Mouse (Mus musculus) cerebellum, adult 11-12 months (tissue): ENCODE measurements around the gene Smurf2.
"Not testable (repeated sequence)": the region's sequence is repeated elsewhere in the genome, so short reads cannot be mapped to it uniquely, and the experiment has no call there.

Source experiments
- DNase-seq: peaks from one replicate; pipeline ENCODE4 v3.0.0; 2022

Smurf2 gene

GRCm38 (mm10) chr11:106802069-106802627 lies 118.4 kb downstream of the Smurf2 start:
- no peak for DNase-seq

DNA sequence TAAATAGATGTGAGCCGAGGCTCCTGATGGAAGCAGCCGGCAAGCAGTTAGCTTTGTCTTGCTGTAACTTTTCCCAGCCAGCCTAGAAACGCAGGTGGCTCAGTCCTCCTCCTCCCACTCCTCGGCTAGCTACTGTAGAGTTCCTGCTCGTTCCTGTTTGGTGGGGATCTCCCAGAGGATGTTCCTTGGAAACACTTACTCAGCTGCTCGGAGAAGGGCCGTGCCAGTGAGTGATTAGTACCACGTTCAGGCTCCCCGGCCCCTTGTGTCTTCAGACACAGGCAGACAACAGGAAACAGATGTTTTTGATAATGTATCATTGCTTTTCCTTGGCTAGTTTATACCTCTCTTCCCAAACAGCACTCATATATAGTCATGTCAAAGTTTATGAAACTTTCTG lies 124.8 kb downstream of the Smurf2 start:
- DNase-seq, result no peak

- no peak for DNase-seq
Observed at GRCm38 (mm10) chr11:106793846-106794245, 126.7 kb downstream of the Smurf2 start.

DNA sequence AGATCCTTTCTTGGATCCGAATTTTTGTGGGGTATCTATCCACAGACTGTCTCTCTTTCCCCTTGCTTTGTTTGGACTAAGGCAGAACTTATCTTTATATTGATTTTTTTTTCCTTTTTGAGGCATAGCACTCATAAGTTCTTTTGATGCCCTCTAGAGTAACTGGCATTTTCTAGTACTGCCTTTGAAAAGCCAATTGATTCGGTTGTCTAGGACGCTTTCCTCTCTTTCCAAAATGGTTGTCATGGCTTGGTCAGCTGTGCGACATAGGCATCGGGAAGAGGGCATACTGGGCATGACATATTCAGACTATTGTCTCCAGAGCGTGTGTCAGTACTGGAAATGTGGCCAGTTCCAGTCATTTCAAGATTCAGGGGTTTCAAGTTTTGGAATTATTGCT lies 130.9 kb downstream of the Smurf2 start:
- DNase-seq, result no peak

- DNase-seq, result peak; percentile 97
Observed at GRCm38 (mm10) chr11:106788775-106789459, 131.6 kb downstream of the Smurf2 start, which contains the start of the genes Ddx5 and Cep95. Gene Ddx5, minus strand, starts transcription at chr11:106789185. Gene Cep95, plus strand, starts transcription at chr11:106789252.

DNA sequence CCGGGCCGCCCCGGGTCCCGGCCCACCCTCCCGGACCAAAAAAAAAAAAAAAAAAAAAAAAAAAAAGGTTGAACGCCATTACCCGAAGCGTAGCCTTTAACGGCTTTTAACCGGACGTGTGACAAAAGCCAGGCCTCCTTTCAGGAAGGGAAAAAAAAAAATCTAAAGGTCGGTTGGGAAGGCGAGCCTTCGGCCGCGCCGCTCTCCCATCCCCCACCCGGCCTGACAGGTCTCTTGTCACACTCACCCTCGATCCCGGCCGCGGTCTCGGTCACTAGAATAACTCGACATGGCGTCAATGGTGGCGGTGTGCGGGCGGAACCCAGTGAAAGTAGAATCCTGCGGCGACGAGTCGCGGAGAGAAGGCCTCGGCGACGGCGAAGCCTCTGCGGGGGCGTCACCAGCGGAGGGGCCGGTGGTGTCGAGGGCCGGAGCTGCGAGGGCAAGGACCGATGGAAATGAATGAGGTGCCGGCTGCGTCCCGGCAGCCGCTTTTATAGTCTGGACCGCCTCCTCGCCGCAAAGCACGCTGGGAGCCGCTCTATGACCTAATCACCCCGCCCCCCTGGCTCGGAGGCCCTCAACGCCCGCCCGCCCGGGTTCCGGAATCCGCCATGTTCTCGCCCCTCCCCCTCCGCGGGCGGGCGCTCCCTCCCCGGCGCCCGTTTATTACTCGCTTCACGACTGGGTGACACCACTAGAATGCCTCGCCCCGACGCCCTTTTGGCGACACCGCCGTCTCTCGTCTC lies 132.3 kb downstream of the Smurf2 start:
- peak; percentile 99 for DNase-seq

DNA sequence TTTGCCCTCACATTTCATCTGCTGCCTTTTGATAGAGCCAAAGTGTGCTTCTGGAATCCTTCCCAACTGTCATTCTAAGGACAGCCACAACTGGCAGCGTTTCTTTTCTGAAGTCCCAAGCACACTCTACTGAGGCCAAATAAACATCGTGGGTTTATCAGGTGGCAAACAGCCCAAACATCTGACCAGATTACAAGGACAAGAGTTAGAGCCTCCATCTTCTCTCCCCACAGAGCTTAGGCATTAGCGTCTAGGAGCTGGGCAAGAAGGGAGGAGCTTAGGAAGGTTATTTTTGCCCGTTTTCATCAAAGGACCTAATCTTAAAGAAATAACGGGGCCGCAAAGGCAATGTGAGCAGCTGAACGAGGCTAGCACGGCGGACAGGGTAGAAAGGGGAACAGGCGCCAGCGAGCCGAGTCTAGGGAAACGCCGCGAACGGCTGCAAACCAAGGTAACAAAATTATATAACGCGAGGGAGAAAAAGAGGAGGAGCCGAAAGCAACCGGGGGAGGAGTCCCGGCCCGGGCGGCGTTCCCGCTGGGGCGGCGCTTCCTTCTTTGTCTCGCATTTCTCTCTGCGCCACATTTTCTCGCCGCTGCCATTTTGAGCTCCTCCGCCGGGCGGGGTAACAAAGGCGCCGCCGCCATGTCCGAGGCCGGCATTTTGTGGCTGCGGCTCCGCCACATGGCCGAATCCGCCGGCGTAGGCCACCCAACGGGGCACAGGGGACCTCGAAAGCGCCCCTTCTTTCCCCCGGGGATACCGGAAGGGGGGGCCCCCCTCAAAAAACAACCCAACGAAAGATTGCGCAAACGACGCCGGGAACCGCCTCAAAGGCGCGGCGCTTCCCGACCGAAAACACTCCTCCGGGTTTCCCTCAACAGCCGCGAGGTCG lies 133.1 kb downstream of the Smurf2 start:
- peak; percentile 88 for DNase-seq

- DNase-seq, result no peak
Observed at GRCm38 (mm10) chr11:106785043-106785442, 135.5 kb downstream of the Smurf2 start.

DNA sequence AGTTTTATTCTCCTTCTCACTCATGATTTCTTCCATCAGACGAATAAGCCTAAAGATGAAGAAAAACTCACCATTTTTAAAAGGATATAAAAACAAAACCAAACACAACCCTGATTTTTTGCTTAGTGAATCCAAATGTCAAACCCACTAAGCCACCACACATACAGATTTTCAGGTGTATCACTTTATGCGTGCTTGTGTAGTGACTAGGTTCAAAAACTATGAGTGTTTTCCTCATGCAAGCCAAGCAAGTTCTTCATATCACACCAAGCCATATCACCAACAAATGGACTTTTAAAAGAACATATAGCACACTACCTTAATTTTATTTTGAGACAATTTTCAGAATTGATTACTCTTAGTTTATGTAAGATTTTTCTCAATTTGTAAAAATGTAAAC lies 136.0 kb downstream of the Smurf2 start:
- no peak for DNase-seq

- no peak for DNase-seq
Observed at GRCm38 (mm10) chr11:106782841-106783764, 137.4 kb downstream of the Smurf2 start.

- not testable (repeated sequence) for DNase-seq
Observed at GRCm38 (mm10) chr11:106782271-106782670, 138.2 kb downstream of the Smurf2 start.

- DNase-seq, result no peak
Observed at GRCm38 (mm10) chr11:106780590-106781220, 139.8 kb downstream of the Smurf2 start.

GRCm38 (mm10) chr11:106780089-106780425 lies 140.5 kb downstream of the Smurf2 start:
- DNase-seq, result no peak

DNA sequence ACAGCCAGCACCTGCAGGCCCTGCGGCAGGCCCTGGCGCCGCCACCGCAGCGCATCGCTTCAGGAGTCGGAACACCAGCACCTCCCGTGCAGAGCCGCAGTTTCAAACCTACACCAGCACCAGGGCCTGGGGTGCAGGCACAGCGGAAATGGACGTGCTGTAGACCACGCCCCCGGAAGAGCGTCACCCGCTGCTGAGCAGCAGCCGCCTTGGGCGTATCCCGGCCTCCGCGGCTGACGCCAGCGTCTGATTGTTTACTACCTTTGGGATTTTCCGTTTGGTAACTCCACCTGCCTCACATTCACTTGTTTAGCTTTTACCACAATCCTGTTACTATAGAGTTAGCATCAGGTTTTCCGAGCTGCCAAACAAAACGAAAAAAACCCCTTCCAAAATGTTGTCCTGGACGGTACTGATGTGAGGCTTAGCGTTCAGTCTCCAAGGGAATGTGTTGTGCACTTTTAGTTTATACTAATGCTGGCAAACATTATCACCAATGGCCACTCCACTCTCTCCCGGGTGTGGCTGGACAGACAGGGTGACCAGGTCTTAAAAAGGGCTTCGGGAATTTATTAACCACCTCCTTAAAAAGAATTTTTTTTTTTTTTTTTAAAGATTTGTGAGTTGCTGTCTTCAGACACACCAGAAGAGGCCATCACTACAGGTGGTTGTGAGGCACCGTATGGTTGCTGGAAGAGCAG lies 141.0 kb downstream of the Smurf2 start, which contains the start of gene Polg2:
Gene Polg2 (minus strand): TSS at position 150 of the 701 bp plus-strand sequence.
- DNase-seq, result peak; percentile 91

DNA sequence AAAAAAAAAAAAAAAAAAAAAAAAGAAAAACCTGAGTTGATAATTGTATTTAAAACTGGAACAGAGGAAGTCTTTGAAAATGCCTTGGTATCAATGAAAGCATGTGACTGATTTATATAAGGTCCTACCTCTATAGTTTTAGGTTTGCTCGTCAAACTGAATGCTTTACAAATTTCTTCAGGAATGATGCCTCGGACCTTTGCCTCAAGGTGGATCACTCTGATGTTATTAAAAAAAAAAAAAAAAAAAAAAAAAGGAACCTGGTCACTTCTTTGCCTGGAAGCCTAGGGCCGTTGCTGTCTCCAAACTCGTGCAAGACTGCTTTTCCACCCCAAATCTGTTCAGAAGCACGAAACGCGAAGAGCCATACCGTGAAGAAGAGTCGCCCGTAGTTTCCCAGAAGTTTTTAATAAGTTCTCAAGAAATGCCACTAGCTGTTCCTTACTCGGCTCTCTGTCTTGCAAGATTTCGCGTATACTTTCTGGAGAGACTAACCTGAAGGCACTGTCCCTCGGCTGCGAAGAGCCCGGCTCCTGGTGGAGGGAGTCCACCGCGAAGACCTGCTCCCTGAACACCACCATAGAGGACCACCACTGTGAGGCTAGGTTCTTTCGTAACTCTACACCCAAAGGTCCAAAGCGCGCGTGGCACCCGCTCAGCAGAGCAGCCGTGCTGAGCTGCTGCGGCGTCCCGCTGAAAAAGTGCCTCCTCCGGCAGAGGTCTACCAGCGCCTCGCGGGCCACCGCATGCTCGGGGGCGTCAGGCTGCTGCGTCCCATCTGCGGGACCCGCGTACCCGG lies 141.7 kb downstream of the Smurf2 start:
- no peak for DNase-seq

DNA sequence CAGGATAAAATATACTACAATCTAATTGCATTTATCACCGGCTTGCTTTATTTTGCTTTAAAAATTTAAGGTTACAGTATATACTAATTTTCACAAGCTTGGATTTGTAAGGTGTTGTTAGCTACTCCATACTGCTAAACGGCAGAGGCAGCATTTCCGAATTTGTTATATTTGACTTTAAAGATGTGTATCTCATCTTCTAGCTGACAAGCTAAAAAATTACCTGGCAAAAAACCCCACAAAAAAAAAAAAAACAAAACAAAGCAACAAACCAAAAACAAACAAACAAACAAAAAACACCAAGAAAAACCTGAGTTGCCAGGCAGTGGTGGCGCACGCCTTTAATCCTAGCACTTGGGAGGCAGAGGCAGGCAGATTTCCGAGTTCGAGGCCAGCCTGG lies 142.4 kb downstream of the Smurf2 start:
- no peak for DNase-seq

DNA sequence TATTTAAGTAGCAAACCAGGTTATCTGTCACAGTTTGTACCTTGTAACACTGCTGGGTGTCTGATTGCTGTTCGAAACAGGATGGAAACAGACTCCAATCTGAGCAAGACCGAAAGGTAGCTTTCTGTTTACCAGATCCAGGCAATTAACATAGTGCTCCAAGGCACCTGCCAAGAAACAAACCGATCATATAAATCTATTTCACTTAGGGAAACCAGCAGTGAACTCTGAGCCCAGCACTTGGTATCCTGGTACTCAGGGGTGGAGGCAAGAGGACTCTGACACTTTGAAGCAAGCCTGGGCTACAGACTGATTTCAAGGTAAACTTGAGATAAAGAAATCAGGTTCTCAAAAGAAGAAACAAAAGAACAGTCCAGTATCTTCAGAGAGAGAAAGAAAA lies 143.1 kb downstream of the Smurf2 start:
- no peak for DNase-seq

DNA sequence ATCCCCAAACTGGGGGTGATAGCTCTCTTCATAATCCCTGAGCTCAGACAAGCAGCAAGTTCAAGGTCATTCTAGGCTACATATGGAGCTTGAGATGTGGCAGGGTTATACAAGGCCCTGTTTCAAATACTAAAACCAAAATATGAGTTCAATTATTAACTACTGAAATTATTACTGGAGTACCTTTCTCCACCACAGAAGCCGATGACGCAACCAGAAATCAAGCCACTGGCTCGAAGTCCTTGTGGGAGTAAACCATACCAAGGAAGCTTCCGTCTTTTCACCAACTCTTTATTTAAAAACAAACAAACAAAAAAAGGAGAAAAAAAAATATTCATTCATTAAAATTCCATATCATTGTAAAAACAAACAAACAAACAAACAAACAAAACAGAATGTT lies 143.6 kb downstream of the Smurf2 start:
- DNase-seq, result no peak

GRCm38 (mm10) chr11:106773061-106773460 lies 147.5 kb downstream of the Smurf2 start:
- DNase-seq, result no peak
